Mouse (Mus musculus) heart, embryonic 16.5 days (tissue): ENCODE measurements around the gene Gm10775. TPM values are rescaled to one million over a fixed set of nuclear protein-coding genes. Genes with fewer than 3 reads are reported as not detected.

Experiments
- ATAC-seq: fragments of 200-750 bp; cut with Nextera tagmentation; replicated peaks from 2 replicates; pipeline ENCODE4 v1.8.0; 2017; ENCODE audit warnings: moderate number of reproducible peaks; ENCODE audit not compliant: insufficient read depth, low FRiP score; ENCODE audit errors: extremely low read depth
- H3K27ac ChIP-seq: fragments of 300-500 bp; sonication (generic); 2 replicates; pipeline ENCODE4 v1.5.1; 2014; ENCODE audit warnings: mild to moderate bottlenecking, low read length, control low read depth, moderate library complexity
- H3K27me3 ChIP-seq: fragments of 300-500 bp; sonication (generic); 2 replicates; pipeline ENCODE4 v1.6.1; 2014; ENCODE audit warnings: low read length, mixed read lengths; ENCODE audit not compliant: control insufficient read depth, insufficient read depth
- H3K36me3 ChIP-seq: fragments of 300-500 bp; sonication (generic); 2 replicates; pipeline ENCODE4 v1.6.1; 2014; ENCODE audit not compliant: control insufficient read depth, insufficient read depth
- H3K4me1 ChIP-seq: fragments of 300-500 bp; sonication (generic); 2 replicates; pipeline ENCODE4 v1.6.1; 2014; ENCODE audit warnings: low read length, mixed read lengths; ENCODE audit not compliant: control insufficient read depth, insufficient read depth
- H3K4me2 ChIP-seq: fragments of 300-500 bp; sonication (generic); 2 replicates; pipeline ENCODE4 v1.6.1; 2014; ENCODE audit warnings: low read depth, mild to moderate bottlenecking, control low read depth, low read length
- H3K4me3 ChIP-seq: fragments of 300-500 bp; sonication (generic); 2 replicates; pipeline ENCODE4 v1.5.1; 2014; ENCODE audit warnings: mild to moderate bottlenecking, control low read depth, low read length
- H3K9ac ChIP-seq: fragments of 300-500 bp; sonication (generic); 2 replicates; pipeline ENCODE4 v1.6.1; 2014; ENCODE audit warnings: low read length, control low read depth
- H3K9me3 ChIP-seq: fragments of 300-500 bp; sonication (generic); replicated peaks from 2 replicates; pipeline ENCODE4 v1.6.1; 2016; ENCODE audit warnings: low read length; ENCODE audit not compliant: control insufficient read depth
- WGBS: fragments of 180-500 bp; shearing (Covaris S2); extraction: QIAGEN DNeasy Blood & Tissue Kit; methylation state at CpG from one replicate; pipeline ENCODE4 v1.1.7; 2014; 5-methylcytosine and 5-hydroxymethylcytosine counted together
- polyA plus RNA-seq: library from polyadenylated mRNA; unstranded; fragments of >200 nt; fragmentation: Nextera tagmentation; extraction: Ambion mirVana; gene quantifications from 2 replicates; pipeline ENCODE4 v1.2.1, GENCODE M21; 2015

Gm10775 gene
- polyA plus RNA-seq, 1 experiment from 2014 or later: not detected

- Histone ChIP-seq H3K4me2 (peak overlapping the region; percentile 59), H3K27me3 (no peaks in the 10 kb centered on the region; the same call in 1 of the 2 replicates), H3K4me1 (no peaks in the 10 kb centered on the region), H3K36me3 (peaks cover 14% of the 10 kb centered on the region), H3K9ac (no peak overlapping the region), H3K27ac (no peak overlapping the region), H3K9me3 (peaks cover 34% of the 10 kb centered on the region), H3K4me3 (peak overlapping the region; percentile 30)
- peak; percentile 31; the same call in 1 of the 2 replicates for ATAC-seq
- 19% methylated on average over 36 of the region's 36 CpGs for WGBS
These were observed 974 bp upstream of the Gm10775 start for GRCm38 (mm10) chr13:65258175-65258954.

GRCm38 (mm10) chr13:65262086-65262485, 2.7 kb downstream of the Gm10775 start:
- Histone ChIP-seq H3K4me1 (no peaks in the 10 kb centered on the region), H3K36me3 (peaks cover 23% of the 10 kb centered on the region), H3K27me3 (no peaks in the 10 kb centered on the region; the same call in 1 of the 2 replicates), H3K9me3 (peaks cover 40% of the 10 kb centered on the region), H3K4me2 (no peak overlapping the region), H3K27ac (no peak overlapping the region), H3K9ac (no peak overlapping the region), H3K4me3 (no peak overlapping the region)
- no peak for ATAC-seq
- 95% methylated on average over 5 of the region's 5 CpGs for WGBS

GRCm38 (mm10) chr13:65277994-65278382, 18.6 kb downstream of the Gm10775 start:
- 10% methylated on average over 9 of the region's 9 CpGs for WGBS

GRCm38 (mm10) chr13:65278383-65279341, 19.3 kb downstream of the Gm10775 start, which contains the start of gene Zfp369:
TSS of gene Zfp369 (plus strand) at chr13:65278814.
- Histone ChIP-seq H3K27me3 (no peaks in the 10 kb centered on the region), H3K4me2 (peak within 1 kb of the TSS; percentile 82), H3K9ac (peak within 1 kb of the TSS; percentile 87), H3K4me1 (peaks cover 11% of the 10 kb centered on the region), H3K27ac (peak within 1 kb of the TSS; percentile 90), H3K9me3 (no peaks in the 10 kb centered on the region), H3K36me3 (peaks cover 2% of the 10 kb centered on the region; the same call in 1 of the 2 replicates), H3K4me3 (peak within 1 kb of the TSS; percentile 93)
- ATAC-seq: peak; percentile 99
- under 1% methylated on average over 50 of the region's 50 CpGs for WGBS

More at GRCm38 (mm10) chr13:65277994-65278382, 18.6 kb downstream of the Gm10775 start:
- no peak for ATAC-seq
- peaks cover 11% of the 10 kb centered on the region for H3K4me1 ChIP-seq
- peaks cover 2% of the 10 kb centered on the region; the same call in 1 of the 2 replicates for H3K36me3 ChIP-seq
- H3K4me3 ChIP-seq: peak overlapping the region; percentile 93
- H3K9ac ChIP-seq: peak overlapping the region; percentile 87
- peak overlapping the region; percentile 82 for H3K4me2 ChIP-seq
- H3K27ac ChIP-seq: peak overlapping the region; percentile 90
- no peaks in the 10 kb centered on the region for H3K27me3 ChIP-seq
- H3K9me3 ChIP-seq: no peaks in the 10 kb centered on the region

- no peak overlapping the region for H3K4me2 ChIP-seq
- peaks cover 40% of the 10 kb centered on the region for H3K9me3 ChIP-seq
- WGBS: 93% methylated on average over 2 of the region's 2 CpGs
- H3K27ac ChIP-seq: no peak overlapping the region
- peaks cover 63% of the 10 kb centered on the region for H3K36me3 ChIP-seq
- H3K4me3 ChIP-seq: no peak overlapping the region
- H3K4me1 ChIP-seq: no peaks in the 10 kb centered on the region
- no peaks in the 10 kb centered on the region for H3K27me3 ChIP-seq
- no peak for ATAC-seq
- H3K9ac ChIP-seq: no peak overlapping the region
These were observed 27.4 kb downstream of the Gm10775 start for GRCm38 (mm10) chr13:65286771-65287170.

GRCm38 (mm10) chr13:65296354-65296753, 37.0 kb downstream of the Gm10775 start:
- H3K27me3 ChIP-seq: no peaks in the 10 kb centered on the region
- H3K27ac ChIP-seq: no peak overlapping the region
- no peak overlapping the region for H3K9ac ChIP-seq
- H3K36me3 ChIP-seq: peaks cover 62% of the 10 kb centered on the region
- no peak overlapping the region for H3K4me2 ChIP-seq
- no peak overlapping the region for H3K4me3 ChIP-seq
- peaks cover 48% of the 10 kb centered on the region for H3K9me3 ChIP-seq
- WGBS: 93% methylated on average over 4 of the region's 4 CpGs
- H3K4me1 ChIP-seq: no peaks in the 10 kb centered on the region
- ATAC-seq: no peak

Other genes with a start within 250 kb of the Gm10775 start
- gene Spata31d1c, start 226.5 kb upstream of the Gm10775 start, polyA plus RNA-seq: not detected in 2 replicates
- not detected in 2 replicates for gene Prss47, start 206.8 kb upstream of the Gm10775 start, polyA plus RNA-seq
- gene Mfsd14b, start 146.6 kb upstream of the Gm10775 start, polyA plus RNA-seq: 36.1 and 38.4 TPM in 2 replicates
- not detected in 2 replicates for gene Olfr465-ps1, start 121.5 kb upstream of the Gm10775 start, polyA plus RNA-seq
- not detected in 2 replicates for gene Olfr466, start 109.3 kb upstream of the Gm10775 start, polyA plus RNA-seq
- gene Nlrp4f, start 53.6 kb upstream of the Gm10775 start, polyA plus RNA-seq: not detected in 2 replicates
- gene Zfp369, start 19.3 kb downstream of the Gm10775 start, polyA plus RNA-seq: 8.4 and 8.7 TPM in 2 replicates